Mouse (Mus musculus): ENCODE measurements at regions not wholly inside any gene's neighbourhood (a gene's known extent, or its start where the extent isn't known, plus 50 kb on each side); places are given as distances from the start of the nearest gene placed in this dataset.

- DNase-seq = no peak
Observed at GRCm38 (mm10) chr11:18715050-18715850, 303.5 kb downstream of the Meis1 start.

GRCm38 (mm10) chr11:18714400-18714799 is 304.4 kb downstream of the Meis1 start:
- DNase-seq = no peak

DNA sequence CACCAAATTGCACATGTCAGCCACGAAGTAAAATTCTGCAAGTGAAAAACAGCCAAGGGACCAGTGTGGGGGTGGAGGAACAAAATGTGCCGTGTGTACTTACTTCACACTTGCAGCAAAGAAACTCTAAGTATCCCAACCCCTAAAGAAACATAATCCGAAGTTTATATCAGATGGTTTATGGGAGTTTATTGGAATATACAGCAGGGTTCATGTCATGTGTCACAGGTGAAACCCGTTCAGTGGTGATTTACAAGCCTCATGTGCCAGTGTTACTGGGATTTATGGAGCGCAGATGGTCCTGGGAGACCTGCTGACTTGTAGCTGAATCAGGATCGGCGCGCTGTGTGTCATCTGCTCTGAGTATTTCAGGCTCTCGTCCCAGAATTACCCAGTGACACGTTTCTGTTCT is 306.1 kb downstream of the Meis1 start:
- DNase-seq = no peak

GRCm38 (mm10) chr11:18709628-18710027 is 309.2 kb downstream of the Meis1 start:
- no peak for DNase-seq

DNA sequence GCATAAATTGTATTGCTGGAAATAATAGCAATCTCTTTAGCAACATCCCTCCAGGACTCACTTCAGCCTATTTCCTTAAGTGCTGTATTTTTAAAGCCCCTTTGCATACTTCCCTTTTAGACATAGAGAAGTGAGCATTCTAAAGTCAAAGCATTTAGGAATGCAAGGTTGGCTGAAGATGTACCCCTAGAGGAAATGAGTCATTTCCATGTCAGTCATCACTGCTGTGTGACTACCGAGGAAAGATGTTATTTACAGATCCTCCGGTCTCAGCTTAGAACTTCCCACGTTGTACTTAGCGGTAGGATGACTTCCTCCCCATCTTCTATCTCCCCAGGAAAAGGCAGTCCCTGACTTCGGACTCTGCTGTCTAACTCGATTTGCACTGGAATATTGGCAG is 337.2 kb downstream of the Meis1 start:
- no peak for DNase-seq

- no peak for DNase-seq
Observed at GRCm38 (mm10) chr11:18676876-18677275, 341.9 kb downstream of the Meis1 start.

DNA sequence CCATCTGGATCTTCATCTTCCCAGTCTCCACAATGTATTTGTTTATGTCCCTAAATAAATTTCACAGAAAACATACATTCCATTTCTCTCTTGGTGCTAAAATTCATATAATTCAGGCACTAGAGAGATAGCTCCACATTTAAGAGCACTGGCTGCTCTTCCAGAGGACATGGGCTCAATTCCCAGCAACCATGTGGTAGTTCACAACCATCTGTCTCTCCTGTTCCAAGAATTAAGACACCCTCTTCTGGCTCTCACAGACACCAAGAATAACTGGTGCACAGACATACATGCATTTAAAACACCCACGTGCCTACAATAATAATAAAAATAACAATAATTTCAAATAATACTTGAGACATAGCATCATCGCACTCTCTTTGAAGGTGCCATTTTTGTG is 347.8 kb downstream of the Meis1 start:
- no peak for DNase-seq

DNA sequence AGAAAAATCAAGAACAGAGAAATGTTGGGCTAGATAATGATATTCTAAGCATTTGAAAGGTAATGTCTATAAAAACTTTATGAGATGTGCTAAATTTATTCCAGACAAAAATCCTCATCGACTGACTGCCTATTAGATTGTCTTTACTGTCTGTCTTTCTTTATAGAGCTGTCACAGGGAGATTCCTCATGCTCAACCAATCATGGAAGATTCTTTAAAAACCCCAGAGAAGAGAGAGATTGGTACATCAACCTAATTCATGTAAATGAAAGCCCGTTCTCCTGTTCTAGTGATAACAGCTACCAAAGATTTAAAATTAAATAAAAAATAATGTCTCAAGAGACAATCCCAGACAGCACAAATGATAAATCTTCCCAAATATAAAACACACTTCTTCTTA is 349.5 kb downstream of the Meis1 start:
- DNase-seq = no peak

- DNase-seq = no peak
Observed at GRCm38 (mm10) chr11:18656358-18656757, 362.4 kb downstream of the Meis1 start.

- DNase-seq = no peak
Observed at GRCm38 (mm10) chr11:18631975-18632773, 386.6 kb downstream of the Meis1 start.

GRCm38 (mm10) chr11:18631570-18631969 is 387.2 kb downstream of the Meis1 start:
- no peak for DNase-seq

GRCm38 (mm10) chr11:18621777-18622176 is 397.0 kb downstream of the Meis1 start:
- DNase-seq = no peak

DNA sequence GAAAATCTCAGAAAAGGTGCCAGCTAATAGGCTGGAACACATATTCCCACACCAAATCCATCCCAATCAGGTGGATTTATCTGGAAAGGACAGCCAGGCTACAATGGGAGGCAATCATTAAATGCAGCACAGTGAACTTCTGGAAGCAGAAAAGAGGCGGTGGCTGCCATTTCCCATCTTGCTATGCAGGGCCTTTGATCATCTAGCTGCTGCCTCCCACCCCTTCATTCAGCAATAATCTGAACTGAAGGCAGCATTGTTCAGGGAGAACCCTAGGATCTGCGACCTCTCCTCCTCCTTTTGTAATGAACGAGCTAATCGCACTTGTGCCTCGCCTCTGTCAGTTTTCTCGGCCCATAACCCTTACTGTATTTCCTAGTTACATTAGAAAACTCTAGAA is 413.9 kb downstream of the Meis1 start:
- no peak for DNase-seq

- no peak for DNase-seq
Observed at GRCm38 (mm10) chr11:18601568-18602182, 417.1 kb downstream of the Meis1 start.

GRCm38 (mm10) chr11:18598349-18598748 is 420.4 kb downstream of the Meis1 start:
- DNase-seq = no peak

GRCm38 (mm10) chr11:18596996-18597395 is 421.8 kb downstream of the Meis1 start:
- DNase-seq = no peak

DNA sequence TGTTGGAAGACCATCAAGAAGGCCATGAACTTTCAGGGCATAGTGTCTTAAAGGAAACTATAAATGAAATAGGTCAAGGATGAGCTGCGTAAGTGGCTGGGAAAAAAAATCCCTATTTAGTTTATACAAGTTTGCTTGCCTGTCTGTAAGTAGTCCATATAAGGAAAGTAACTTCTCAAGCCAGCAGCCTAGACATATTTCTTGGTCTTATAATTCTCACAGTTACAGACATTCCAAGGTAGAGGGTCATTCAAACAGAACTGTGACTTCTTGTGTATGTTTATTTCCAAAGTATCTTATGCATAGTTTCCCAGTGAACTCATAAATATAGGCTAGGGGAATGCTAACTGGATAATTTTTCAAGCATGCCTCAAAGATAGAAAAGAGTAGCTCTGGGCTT is 428.3 kb downstream of the Meis1 start:
- no peak for DNase-seq

GRCm38 (mm10) chr11:18586468-18586867 is 432.3 kb downstream of the Meis1 start:
- no peak for DNase-seq

- no peak for DNase-seq
Observed at GRCm38 (mm10) chr11:18585031-18585430, 433.8 kb downstream of the Meis1 start.

DNA sequence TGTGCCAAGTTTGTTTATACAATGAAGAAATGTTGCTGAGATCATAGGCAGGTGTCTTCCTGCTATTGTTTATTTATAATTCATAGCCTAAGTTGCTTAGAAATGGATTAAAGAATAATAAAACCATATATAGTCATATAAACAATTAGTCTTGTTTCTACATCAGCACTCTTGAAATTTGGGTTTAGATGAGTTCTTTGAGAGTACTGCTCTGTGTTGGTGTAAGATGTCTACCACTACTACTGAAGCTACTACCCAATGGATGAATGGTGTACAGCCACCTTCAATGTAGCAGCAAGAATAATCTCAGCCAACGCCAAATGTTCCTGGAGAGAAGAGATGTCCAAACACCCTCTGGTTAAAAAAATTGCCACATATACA is 436.0 kb downstream of the Meis1 start:
- DNase-seq = no peak

- no peak for DNase-seq
Observed at GRCm38 (mm10) chr11:18581997-18582780, 436.6 kb downstream of the Meis1 start.

DNA sequence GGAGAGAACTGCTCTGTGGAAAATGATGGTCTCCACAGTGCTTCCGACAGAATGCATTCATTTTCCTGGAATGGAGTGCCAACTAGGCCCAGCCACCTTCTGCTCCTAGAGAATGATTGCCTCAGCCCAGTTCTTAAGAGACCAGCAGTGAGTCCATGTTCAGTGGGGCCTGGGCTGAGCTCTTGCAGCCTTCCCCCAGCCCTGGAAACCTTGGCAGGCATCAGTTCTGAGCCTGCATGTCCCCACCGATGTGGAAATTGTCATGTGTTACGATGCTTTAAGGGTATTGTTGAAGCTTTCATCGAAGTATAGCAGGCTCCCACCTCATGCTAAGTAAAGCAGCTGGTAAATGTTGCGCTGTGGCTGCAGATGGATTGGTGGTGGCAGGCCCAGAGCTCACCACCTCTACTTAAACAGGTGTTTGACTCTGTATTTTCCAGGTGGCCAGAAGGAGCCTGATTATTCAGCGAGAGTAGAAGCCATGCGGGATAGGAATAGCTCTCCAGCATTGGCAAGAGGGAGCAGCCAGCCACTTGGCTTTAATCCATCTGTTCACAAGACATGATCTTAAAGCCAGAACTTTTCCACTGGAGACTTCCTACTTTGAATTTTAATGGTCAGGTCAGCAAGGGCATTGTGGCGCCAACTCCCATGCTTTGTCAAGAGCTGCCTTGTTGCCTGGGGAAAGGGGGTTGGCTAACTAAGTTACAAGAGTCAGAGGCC is 437.5 kb downstream of the Meis1 start:
- DNase-seq = no peak
